Mouse (Mus musculus): ENCODE results near the gene Ube2q1.

DNA sequence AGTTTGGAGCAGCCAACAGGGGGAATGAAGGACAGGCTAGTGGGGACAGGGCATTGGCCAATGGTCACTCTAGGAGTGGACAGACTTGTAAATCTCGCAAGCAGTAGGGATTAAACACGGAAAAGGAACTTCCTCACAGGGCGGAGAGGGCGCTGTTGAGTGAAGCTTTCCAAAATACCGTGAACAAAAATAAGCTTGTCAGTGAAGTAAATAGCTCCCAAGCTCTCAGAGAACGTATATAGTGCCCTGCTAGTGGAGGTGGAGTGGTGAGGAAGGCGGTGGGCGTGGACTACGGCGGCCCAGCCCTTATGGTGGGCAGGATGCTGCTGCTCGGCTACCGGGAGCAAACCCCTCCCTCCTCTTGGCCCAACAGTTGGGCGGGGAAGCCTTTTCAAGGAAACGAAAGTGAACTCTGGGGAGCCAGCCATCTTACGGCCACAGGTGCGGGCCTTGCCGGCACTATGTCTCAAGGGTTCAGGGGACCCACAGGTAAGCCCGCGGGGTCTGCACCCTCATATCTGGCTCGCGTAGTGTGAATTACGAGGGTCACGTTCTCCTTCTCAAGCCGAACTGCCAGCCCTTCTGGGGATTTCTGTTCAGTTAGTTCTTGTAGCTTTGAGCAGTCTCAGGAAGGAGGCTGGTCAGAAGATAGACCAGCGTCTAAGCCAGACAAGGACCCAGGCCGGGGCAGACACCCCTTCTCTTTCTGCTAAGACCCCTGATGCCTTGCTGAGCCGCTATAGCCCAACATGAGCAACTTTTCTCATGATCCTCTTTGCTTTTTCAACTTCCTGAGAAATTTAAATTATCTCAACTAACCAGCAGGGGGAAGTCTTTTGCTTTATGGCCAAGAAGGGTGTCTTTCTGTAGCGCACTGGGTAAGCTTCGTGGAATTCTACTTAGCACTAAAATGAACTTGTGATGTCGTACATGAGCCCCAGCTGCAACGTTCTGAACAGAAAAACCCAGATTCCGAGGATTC lies 42.8 kb upstream of the Ube2q1 start:
- TF ChIP-seq CTCF (IDR thresholded peaks at IDR 0.05; ENCODE audit: control insufficient read depth, insufficient read depth, insufficient read length) (no peak), USF1 (IDR thresholded peaks at IDR 0.05; ENCODE audit: low read depth) (no peak), FOSL1 (IDR thresholded peaks at IDR 0.05; ENCODE audit: insufficient read depth, low read length, poor library complexity, severe bottlenecking) (no peak), MAX (IDR thresholded peaks at IDR 0.05) (no peak)
